Mouse (Mus musculus): ENCODE measurements around the gene Lipt2. TPM values are rescaled to one million over a fixed set of nuclear protein-coding genes. Genes with fewer than 3 reads are reported as not detected.

Gene Lipt2
- total RNA-seq, 2 experiments from 2014 or later, result 3.4 to 4.1 TPM

Other genes with a start within 250 kb of the Lipt2 start
- 10 to 100 TPM; 14.0 to 17.6 TPM for gene Rnf169, start 178.8 kb upstream of the Lipt2 start, total RNA-seq (2021)
- not detected for gene Chrdl2, start 153.1 kb upstream of the Lipt2 start, total RNA-seq (2021)
- 10 to 100 TPM; 17.5 to 17.6 TPM for gene Pold3, start 37.7 kb upstream of the Lipt2 start, total RNA-seq (2021)
- gene Kcne3, start 17.2 kb downstream of the Lipt2 start, total RNA-seq (2021), result 1 to 10 TPM in 1 of 2 experiments, under 1 TPM in 1; 0.56 to 1.1 TPM
- gene Pgm2l1, start 68.1 kb downstream of the Lipt2 start, total RNA-seq (2021), result 1 to 10 TPM; 3.5 to 4.5 TPM
- under 1 TPM; 0.27 to 0.38 TPM for gene P4ha3, start 126.2 kb downstream of the Lipt2 start, total RNA-seq (2021)
- 10 to 100 TPM; 17.4 to 20.2 TPM for gene C2cd3, start 213.0 kb downstream of the Lipt2 start, total RNA-seq (2021)
- 10 to 100 TPM; 74.6 to 77.5 TPM for gene Ppme1, start 213.0 kb downstream of the Lipt2 start, total RNA-seq (2021)

All from adrenal gland, adult 18-20 months (tissue).